Mouse (Mus musculus) liver, embryonic 14.5 days (tissue): ENCODE data around the gene Fbxo46. TPM values are rescaled to one million over a fixed set of nuclear protein-coding genes. Genes with fewer than 3 reads are reported as not detected.
A peak's percentile ranks its signal among the peaks of the same experiment; 100 is the strongest.

Experiments used
- ATAC-seq: fragments of 200-750 bp; cut with Nextera tagmentation; 2 replicates; pipeline ENCODE4 v1.8.0; 2017; ENCODE audit warnings: moderate number of reproducible peaks, mild to moderate bottlenecking, moderate library complexity; ENCODE audit not compliant: insufficient read depth
- DNase-seq, 3 experiments: peaks; one replicate each; pipeline ENCODE4 v3.0.0-alpha.2; 2012 to 2013; ENCODE audit warnings: low read depth in 3 of 3, low spot score in 3 of 3
- H3K27ac ChIP-seq: fragments of 300-500 bp; sonication (generic); 2 replicates; pipeline ENCODE4 v1.5.1; 2014; ENCODE audit warnings: moderate library complexity, mild to moderate bottlenecking, control low read depth, inconsistent platforms
- H3K27me3 ChIP-seq: fragments of 300-500 bp; sonication (generic); 2 replicates; pipeline ENCODE4 v1.6.1; 2014; ENCODE audit warnings: mild to moderate bottlenecking, low read length, moderate library complexity; ENCODE audit not compliant: control insufficient read depth, insufficient read depth
- H3K36me3 ChIP-seq: fragments of 300-500 bp; sonication (generic); replicated peaks from 2 replicates; pipeline ENCODE4 v1.6.1; 2014; ENCODE audit warnings: low read depth; ENCODE audit not compliant: control insufficient read depth, insufficient read depth
- H3K4me1 ChIP-seq, 2 experiments: fragments of 200-500 bp in 1 of 2; fragments of 300-500 bp in 1 of 2; sonication (generic) in 1 of 2; replicated peaks; 2 replicates each; pipeline ENCODE4 v1.6.1; 2012 to 2014; ENCODE audit warnings: antibody characterized with exemption in 1 of 2, inconsistent platforms in 1 of 2, low read length in 1 of 2; ENCODE audit not compliant: control insufficient read depth in 2 of 2, insufficient read depth in 2 of 2
- H3K4me2 ChIP-seq: fragments of 300-500 bp; sonication (generic); 2 replicates; pipeline ENCODE4 v1.6.1; 2014; ENCODE audit warnings: low read depth, mild to moderate bottlenecking, control low read depth, moderate library complexity
- H3K4me3 ChIP-seq, 2 experiments: fragments of 200-500 bp in 1 of 2; fragments of 300-500 bp in 1 of 2; sonication (generic) in 1 of 2; 2 replicates each; pipeline ENCODE4 v1.5.1; 2012 to 2014; ENCODE audit warnings: low read depth in 2 of 2, low read length in 2 of 2, mild to moderate bottlenecking in 2 of 2, control low read depth in 1 of 2, inconsistent platforms in 1 of 2, moderate library complexity in 1 of 2; ENCODE audit not compliant: insufficient read depth in 1 of 2
- H3K9ac ChIP-seq: fragments of 300-500 bp; sonication (generic); replicated peaks from 2 replicates; pipeline ENCODE4 v1.6.1; 2014; ENCODE audit warnings: mild to moderate bottlenecking, control low read depth, moderate library complexity
- H3K9me3 ChIP-seq: fragments of 300-500 bp; sonication (generic); 2 replicates; pipeline ENCODE4 v1.6.1; 2016; ENCODE audit warnings: low read length, mixed read lengths; ENCODE audit not compliant: control insufficient read depth
- CTCF ChIP-seq: IDR thresholded peaks from 2 replicates; pipeline ENCODE4 v1.5.1; 2016; ENCODE audit warnings: antibody characterized with exemption, low read depth, control low read depth
- EP300 ChIP-seq: IDR thresholded peaks from 2 replicates; pipeline ENCODE4 v1.6.1; 2016; ENCODE audit warnings: antibody characterized with exemption, low read depth
- WGBS: fragments of 180-500 bp; shearing (Covaris S2); extraction: QIAGEN DNeasy Blood & Tissue Kit; methylation state at CpG from one replicate; pipeline ENCODE4 v1.1.7; 2014; ENCODE audit not compliant: insufficient replicate concordance; 5-methylcytosine and 5-hydroxymethylcytosine counted together
- microRNA counts: library from miRNA; unstranded; fragments of <30 nt; microRNA quantifications from one replicate; lab custom pipeline; 2016
- microRNA-seq: library from miRNA; unstranded; fragments of <30 nt; microRNA quantifications from one replicate; pipeline ENCODE4, GENCODE M21; 2016
- polyA plus RNA-seq, 2 experiments: library from polyadenylated mRNA; depleted of rRNA in 1 of 2; stranded (reverse) in 1 of 2; unstranded in 1 of 2; fragments of >200 nt; fragmentation: Nextera tagmentation in 1 of 2; extraction: Ambion mirVana in 1 of 2; gene quantifications; 2 replicates each; pipeline versions ENCODE4 v1.2.1 to v1.2.3; 2012 to 2014

Fbxo46 gene
- polyA plus RNA-seq, 2 experiments = 2.0 to 2.6 TPM

GRCm38 (mm10) chr7:19179936-19180335, 60.3 kb downstream of the Fbxo46 start:
- TF ChIP-seq EP300 = no peak
- no peak for TF ChIP-seq CTCF
- H3K36me3 ChIP-seq = no peaks in the 10 kb centered on the region
- peak overlapping the region in 1 of 2 experiments; percentile 16; a peak in 1 of 4 replicates for H3K4me3 ChIP-seq
- H3K4me2 ChIP-seq = peak overlapping the region; percentile 44
- DNase-seq = no peak
- peaks cover 11 to 27% of the 10 kb centered on the region in 2 experiments for H3K4me1 ChIP-seq
- no peak overlapping the region; the same call in 1 of the 2 replicates for H3K9ac ChIP-seq
- no peaks in the 10 kb centered on the region for H3K9me3 ChIP-seq
- H3K27ac ChIP-seq = no peak overlapping the region
- H3K27me3 ChIP-seq = peaks cover 51% of the 10 kb centered on the region
- no peak for ATAC-seq
- WGBS = 36% methylated on average over 6 of the region's 6 CpGs

- no peaks in the 10 kb centered on the region for H3K36me3 ChIP-seq
- H3K9me3 ChIP-seq = no peaks in the 10 kb centered on the region
- H3K9ac ChIP-seq = peak overlapping the region; percentile 59
- peaks cover 11 to 27% of the 10 kb centered on the region in 2 experiments for H3K4me1 ChIP-seq
- peak overlapping the region; percentile 63 to 85 for H3K4me3 ChIP-seq
- peak; percentile 43; the same call in 1 of the 2 replicates for ATAC-seq
- under 1% methylated on average over 27 of the region's 27 CpGs for WGBS
- no peak for DNase-seq
- 0 out of 2 replicates have a peak, but pooled peaks have one; percentile 9 for TF ChIP-seq CTCF
- no peak for TF ChIP-seq EP300
- H3K4me2 ChIP-seq = peak overlapping the region; percentile 73
- H3K27me3 ChIP-seq = peaks cover 43% of the 10 kb centered on the region
- H3K27ac ChIP-seq = no peak overlapping the region
Measured at GRCm38 (mm10) chr7:19180862-19181429, 61.3 kb downstream of the Fbxo46 start.

DNA sequence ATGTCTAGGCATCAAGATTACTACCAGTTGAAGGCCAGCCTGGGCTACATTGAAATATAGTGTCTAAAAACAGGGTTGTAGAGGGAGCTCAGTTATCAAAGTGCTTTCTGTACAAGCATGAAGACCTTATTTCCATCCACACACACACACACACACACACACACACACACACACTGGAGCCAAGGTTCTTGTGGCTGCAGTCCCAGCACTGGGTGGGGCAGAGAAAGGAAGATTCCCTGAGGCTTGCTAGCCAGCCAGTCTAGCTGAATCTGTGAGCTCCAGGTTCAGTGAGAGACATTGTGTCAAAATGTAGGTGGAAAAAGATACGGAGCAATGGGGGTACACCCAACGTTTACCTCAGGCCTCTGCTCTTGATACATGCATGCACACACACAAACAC, 64.6 kb downstream of the Fbxo46 start:
- ATAC-seq = no peak
- no peak overlapping the region for H3K27ac ChIP-seq
- peaks cover 10% of the 10 kb centered on the region for H3K27me3 ChIP-seq
- H3K36me3 ChIP-seq = no peaks in the 10 kb centered on the region
- no peak for TF ChIP-seq CTCF
- TF ChIP-seq EP300 = no peak
- H3K4me1 ChIP-seq = peaks cover 11 to 23% of the 10 kb centered on the region in 2 experiments
- H3K9ac ChIP-seq = no peak overlapping the region
- DNase-seq = no peak
- 74% methylated on average over 2 of the region's 2 CpGs for WGBS
- no peaks in the 10 kb centered on the region for H3K9me3 ChIP-seq
- H3K4me3 ChIP-seq = no peak overlapping the region
- no peak overlapping the region for H3K4me2 ChIP-seq

DNA sequence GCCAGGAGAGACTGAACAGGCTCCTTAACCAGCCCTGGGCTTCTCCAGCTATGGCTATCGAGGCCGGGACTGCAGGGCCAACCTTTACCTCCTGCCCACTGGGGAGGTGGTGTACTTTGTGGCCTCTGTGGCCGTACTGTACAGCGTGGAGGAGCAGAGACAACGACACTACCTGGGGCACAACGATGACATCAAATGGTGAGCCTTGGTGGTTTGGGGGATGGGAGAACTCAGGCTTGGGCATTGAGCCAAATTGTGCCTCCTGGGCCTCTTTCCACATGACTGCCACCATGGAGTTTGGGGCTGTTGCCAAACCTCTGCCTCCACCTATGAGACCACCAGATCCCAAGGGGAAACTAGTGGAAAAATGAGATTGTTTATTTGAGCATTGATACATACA, 65.1 kb downstream of the Fbxo46 start:
- peaks cover 5% of the 10 kb centered on the region for H3K27me3 ChIP-seq
- no peak for DNase-seq
- WGBS = 74% methylated on average over 6 of the region's 6 CpGs
- H3K4me3 ChIP-seq = no peak overlapping the region
- H3K9ac ChIP-seq = no peak overlapping the region
- no peak overlapping the region for H3K4me2 ChIP-seq
- ATAC-seq = no peak
- no peaks in the 10 kb centered on the region for H3K36me3 ChIP-seq
- H3K9me3 ChIP-seq = no peaks in the 10 kb centered on the region
- peaks cover 6 to 18% of the 10 kb centered on the region in 2 experiments for H3K4me1 ChIP-seq
- H3K27ac ChIP-seq = no peak overlapping the region
- TF ChIP-seq EP300 (no peak), CTCF (no peak)

MicroRNAs encoded within 50 kb of the gene (microRNA counts, 519-probe panel; counts per million panel counts)
- 69.9 counts per million for microRNA mmu-miR-330 (lab: Ali Mortazavi, UCI)

Small RNAs within 50 kb of the gene (microRNA-seq; reads per million reads assigned to microRNA genes)
- gene Mir3100 = not detected
- 240 reads per million, percentile 58 among the genes with 10 or more reads in this experiment for gene Mir330

Other genes starting within 250 kb of the Fbxo46 start
- 10.5 and 15.1 TPM in 2 replicates for gene Pglyrp1, start 248.5 kb upstream of the Fbxo46 start, polyA plus RNA-seq (2012; rRNA removed)
- 23.2 and 32.0 TPM in 2 replicates for gene Pglyrp1, start 248.5 kb upstream of the Fbxo46 start, polyA plus RNA-seq (2014; fragmentation: Nextera tagmentation; extraction: Ambion mirVana)
- gene Ccdc61, start 209.4 kb upstream of the Fbxo46 start, polyA plus RNA-seq (2012; rRNA removed) = 6.5 and 10.0 TPM in 2 replicates
- 5.5 and 6.7 TPM in 2 replicates for gene Ccdc61, start 209.4 kb upstream of the Fbxo46 start, polyA plus RNA-seq (2014; fragmentation: Nextera tagmentation; extraction: Ambion mirVana)
- gene Nova2, start 194.0 kb upstream of the Fbxo46 start, polyA plus RNA-seq (2012; rRNA removed) = 0.11 TPM in 2 replicates
- gene Nova2, start 194.0 kb upstream of the Fbxo46 start, polyA plus RNA-seq (2014; fragmentation: Nextera tagmentation; extraction: Ambion mirVana) = 0.03 and 0.05 TPM in 2 replicates
- not detected in 2 replicates for gene Nanos2, start 132.5 kb upstream of the Fbxo46 start, polyA plus RNA-seq (2012; rRNA removed)
- gene Nanos2, start 132.5 kb upstream of the Fbxo46 start, polyA plus RNA-seq (2014; fragmentation: Nextera tagmentation; extraction: Ambion mirVana) = not detected in 2 replicates
- 0.20 and 0.21 TPM in 2 replicates for gene Mypop, start 128.6 kb upstream of the Fbxo46 start, polyA plus RNA-seq (2012; rRNA removed)
- gene Mypop, start 128.6 kb upstream of the Fbxo46 start, polyA plus RNA-seq (2014; fragmentation: Nextera tagmentation; extraction: Ambion mirVana) = 0.30 and 0.34 TPM in 2 replicates
- gene Irf2bp1, start 115.8 kb upstream of the Fbxo46 start, polyA plus RNA-seq (2012; rRNA removed) = 6.8 and 8.3 TPM in 2 replicates
- 6.8 and 7.9 TPM in 2 replicates for gene Irf2bp1, start 115.8 kb upstream of the Fbxo46 start, polyA plus RNA-seq (2014; fragmentation: Nextera tagmentation; extraction: Ambion mirVana)
- 12.2 and 13.9 TPM in 2 replicates for gene Foxa3, start 96.3 kb upstream of the Fbxo46 start, polyA plus RNA-seq (2012; rRNA removed)
- gene Foxa3, start 96.3 kb upstream of the Fbxo46 start, polyA plus RNA-seq (2014; fragmentation: Nextera tagmentation; extraction: Ambion mirVana) = 25.7 and 26.5 TPM in 2 replicates
- gene Sympk, start 95.5 kb upstream of the Fbxo46 start, polyA plus RNA-seq (2012; rRNA removed) = 27.3 and 29.1 TPM in 2 replicates
- 10.7 and 11.8 TPM in 2 replicates for gene Sympk, start 95.5 kb upstream of the Fbxo46 start, polyA plus RNA-seq (2014; fragmentation: Nextera tagmentation; extraction: Ambion mirVana)
- gene Rsph6a, start 65.2 kb upstream of the Fbxo46 start, polyA plus RNA-seq (2012; rRNA removed) = not detected in 2 replicates
- not detected in 2 replicates for gene Rsph6a, start 65.2 kb upstream of the Fbxo46 start, polyA plus RNA-seq (2014; fragmentation: Nextera tagmentation; extraction: Ambion mirVana)
- gene Dmwd, start 43.6 kb upstream of the Fbxo46 start, polyA plus RNA-seq (2012; rRNA removed) = 18.1 and 20.2 TPM in 2 replicates
- gene Dmwd, start 43.6 kb upstream of the Fbxo46 start, polyA plus RNA-seq (2014; fragmentation: Nextera tagmentation; extraction: Ambion mirVana) = 3.5 and 3.7 TPM in 2 replicates
- gene Dmpk, start 36.0 kb upstream of the Fbxo46 start, polyA plus RNA-seq (2012; rRNA removed) = 17.9 and 20.7 TPM in 2 replicates
- gene Dmpk, start 36.0 kb upstream of the Fbxo46 start, polyA plus RNA-seq (2014; fragmentation: Nextera tagmentation; extraction: Ambion mirVana) = 8.3 and 10.6 TPM in 2 replicates
- gene Six5, start 25.3 kb upstream of the Fbxo46 start, polyA plus RNA-seq (2012; rRNA removed) = 3.3 and 4.3 TPM in 2 replicates
- 0.60 and 1.3 TPM in 2 replicates for gene Six5, start 25.3 kb upstream of the Fbxo46 start, polyA plus RNA-seq (2014; fragmentation: Nextera tagmentation; extraction: Ambion mirVana)
- gene Gm4969, start 1.5 kb upstream of the Fbxo46 start, polyA plus RNA-seq (2012; rRNA removed) = 0.14 and 0.25 TPM in 2 replicates
- 0.16 and 0.22 TPM in 2 replicates for gene Gm4969, start 1.5 kb upstream of the Fbxo46 start, polyA plus RNA-seq (2014; fragmentation: Nextera tagmentation; extraction: Ambion mirVana)
- 2.2 and 2.3 TPM in 2 replicates for gene Qpctl, start 29.4 kb downstream of the Fbxo46 start, polyA plus RNA-seq (2012; rRNA removed)
- gene Qpctl, start 29.4 kb downstream of the Fbxo46 start, polyA plus RNA-seq (2014; fragmentation: Nextera tagmentation; extraction: Ambion mirVana) = 2.3 and 3.0 TPM in 2 replicates
- gene Snrpd2, start 29.9 kb downstream of the Fbxo46 start, polyA plus RNA-seq (2012; rRNA removed) = 40.7 and 67.5 TPM in 2 replicates
- gene Snrpd2, start 29.9 kb downstream of the Fbxo46 start, polyA plus RNA-seq (2014; fragmentation: Nextera tagmentation; extraction: Ambion mirVana) = 75.3 and 76.0 TPM in 2 replicates
- gene Gipr, start 46.3 kb downstream of the Fbxo46 start, polyA plus RNA-seq (2012; rRNA removed) = 0.05 and 0.16 TPM in 2 replicates
- gene Gipr, start 46.3 kb downstream of the Fbxo46 start, polyA plus RNA-seq (2014; fragmentation: Nextera tagmentation; extraction: Ambion mirVana) = 0.10 TPM in 1 of 2 replicates, not detected in the other
- 6.1 and 7.3 TPM in 2 replicates for gene Eml2, start 56.6 kb downstream of the Fbxo46 start, polyA plus RNA-seq (2012; rRNA removed)
- gene Eml2, start 56.6 kb downstream of the Fbxo46 start, polyA plus RNA-seq (2014; fragmentation: Nextera tagmentation; extraction: Ambion mirVana) = 0.98 and 1.3 TPM in 2 replicates
- 0.35 and 0.53 TPM in 2 replicates for gene Gpr4, start 92.7 kb downstream of the Fbxo46 start, polyA plus RNA-seq (2012; rRNA removed)
- 0.10 and 0.23 TPM in 2 replicates for gene Gpr4, start 92.7 kb downstream of the Fbxo46 start, polyA plus RNA-seq (2014; fragmentation: Nextera tagmentation; extraction: Ambion mirVana)
- gene Opa3, start 108.5 kb downstream of the Fbxo46 start, polyA plus RNA-seq (2012; rRNA removed) = 8.3 and 9.1 TPM in 2 replicates
- 12.8 and 14.6 TPM in 2 replicates for gene Opa3, start 108.5 kb downstream of the Fbxo46 start, polyA plus RNA-seq (2014; fragmentation: Nextera tagmentation; extraction: Ambion mirVana)
- gene Vasp, start 152.0 kb downstream of the Fbxo46 start, polyA plus RNA-seq (2012; rRNA removed) = 35.3 and 39.9 TPM in 2 replicates
- gene Vasp, start 152.0 kb downstream of the Fbxo46 start, polyA plus RNA-seq (2014; fragmentation: Nextera tagmentation; extraction: Ambion mirVana) = 25.5 and 31.0 TPM in 2 replicates
- gene Ppm1n, start 160.2 kb downstream of the Fbxo46 start, polyA plus RNA-seq (2012; rRNA removed) = 0.04 TPM in 1 of 2 replicates, not detected in the other
- gene Ppm1n, start 160.2 kb downstream of the Fbxo46 start, polyA plus RNA-seq (2014; fragmentation: Nextera tagmentation; extraction: Ambion mirVana) = not detected in 2 replicates
- 2.9 and 4.1 TPM in 2 replicates for gene Rtn2, start 162.8 kb downstream of the Fbxo46 start, polyA plus RNA-seq (2012; rRNA removed)
- 2.6 and 3.0 TPM in 2 replicates for gene Rtn2, start 162.8 kb downstream of the Fbxo46 start, polyA plus RNA-seq (2014; fragmentation: Nextera tagmentation; extraction: Ambion mirVana)
- gene Fosb, start 190.2 kb downstream of the Fbxo46 start, polyA plus RNA-seq (2012; rRNA removed) = 0.03 and 0.04 TPM in 2 replicates
- gene Fosb, start 190.2 kb downstream of the Fbxo46 start, polyA plus RNA-seq (2014; fragmentation: Nextera tagmentation; extraction: Ambion mirVana) = not detected in 2 replicates
- 8.5 and 9.8 TPM in 2 replicates for gene Ercc1, start 224.9 kb downstream of the Fbxo46 start, polyA plus RNA-seq (2012; rRNA removed)
- 15.7 and 19.2 TPM in 2 replicates for gene Ercc1, start 224.9 kb downstream of the Fbxo46 start, polyA plus RNA-seq (2014; fragmentation: Nextera tagmentation; extraction: Ambion mirVana)
- gene Cd3eap, start 239.6 kb downstream of the Fbxo46 start, polyA plus RNA-seq (2012; rRNA removed) = 4.5 and 6.7 TPM in 2 replicates
- 7.2 and 7.8 TPM in 2 replicates for gene Cd3eap, start 239.6 kb downstream of the Fbxo46 start, polyA plus RNA-seq (2014; fragmentation: Nextera tagmentation; extraction: Ambion mirVana)
- gene Ppp1r13l, start 239.9 kb downstream of the Fbxo46 start, polyA plus RNA-seq (2012; rRNA removed) = 2.3 TPM in 2 replicates
- 0.65 and 1.0 TPM in 2 replicates for gene Ppp1r13l, start 239.9 kb downstream of the Fbxo46 start, polyA plus RNA-seq (2014; fragmentation: Nextera tagmentation; extraction: Ambion mirVana)